Mouse (Mus musculus): ENCODE measurements at regions not wholly inside any gene's neighbourhood (a gene's known extent, or its start where the extent isn't known, plus 50 kb on each side); places are given as distances from the start of the nearest gene placed in this dataset.

GRCm38 (mm10) chr3:35242871-35243529 is 510.9 kb upstream of the Atp11b start:
- H3K9ac ChIP-seq = no peak overlapping the region
- WGBS = 78% methylated on average over 10 of the region's 10 CpGs
- no peak for ATAC-seq (ENCODE audit: low FRiP score, low read depth)
- peaks cover 7% of the 10 kb centered on the region; the same call in 1 of the 2 replicates for H3K4me1 ChIP-seq
- no peak overlapping the region for H3K4me2 ChIP-seq (replicated peaks)
- H3K27me3 ChIP-seq = no peaks in the 10 kb centered on the region
- H3K36me3 ChIP-seq = no peaks in the 10 kb centered on the region
- no peak overlapping the region for H3K27ac ChIP-seq
- no peak overlapping the region for H3K4me3 ChIP-seq
- H3K9me3 ChIP-seq = no peaks in the 10 kb centered on the region

GRCm38 (mm10) chr3:35245003-35245402 is 508.9 kb upstream of the Atp11b start:
- Histone ChIP-seq H3K27ac (no peak overlapping the region), H3K9ac (no peak overlapping the region), H3K36me3 (no peaks in the 10 kb centered on the region), H3K4me1 (peaks cover 14% of the 10 kb centered on the region), H3K4me3 (no peak overlapping the region), H3K27me3 (no peaks in the 10 kb centered on the region), H3K4me2 (replicated peaks) (0 out of 2 replicates have a peak overlapping the region, but pooled peaks have one; percentile 3), H3K9me3 (no peaks in the 10 kb centered on the region)
- 28% methylated on average over 8 of the region's 8 CpGs for WGBS
- no peak for ATAC-seq (ENCODE audit: low FRiP score, low read depth)

- no peaks in the 10 kb centered on the region for H3K9me3 ChIP-seq
Measured at GRCm38 (mm10) chr3:35245946-35246665, 507.8 kb upstream of the Atp11b start.

DNA sequence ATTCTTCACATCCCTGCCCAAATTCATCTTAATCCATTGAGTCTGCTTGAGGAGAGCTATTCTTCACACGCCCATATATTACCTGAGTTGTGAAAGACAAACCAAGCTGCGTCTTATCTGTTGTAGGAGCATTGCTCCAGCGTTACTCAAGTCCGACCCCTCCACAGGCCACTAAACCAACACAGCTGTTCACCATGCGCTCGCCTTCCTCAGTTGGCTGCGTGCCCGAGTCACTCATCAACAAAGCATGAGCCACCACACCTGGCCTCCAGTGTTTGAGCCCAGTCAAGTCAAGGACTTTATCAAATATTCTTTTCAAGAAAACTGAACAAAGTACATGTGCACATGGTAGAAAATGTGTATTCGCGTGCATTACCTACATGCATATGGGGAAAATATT is 504.7 kb upstream of the Atp11b start:
- H3K27ac ChIP-seq = no peak overlapping the region
- H3K9ac ChIP-seq = no peak overlapping the region
- 42% methylated on average over 10 of the region's 10 CpGs for WGBS
- H3K4me2 ChIP-seq (replicated peaks) = no peak overlapping the region
- peak; percentile 32; the same call in 1 of the 2 replicates for ATAC-seq (ENCODE audit: low FRiP score, low read depth)
- H3K27me3 ChIP-seq = no peaks in the 10 kb centered on the region
- no peak overlapping the region for H3K4me3 ChIP-seq
- no peaks in the 10 kb centered on the region for H3K9me3 ChIP-seq
- peaks cover 7% of the 10 kb centered on the region for H3K4me1 ChIP-seq
- H3K36me3 ChIP-seq = no peaks in the 10 kb centered on the region

More at GRCm38 (mm10) chr3:35245946-35246665, 507.8 kb upstream of the Atp11b start:
- H3K4me1 ChIP-seq = peaks cover 14% of the 10 kb centered on the region
- H3K27me3 ChIP-seq = no peaks in the 10 kb centered on the region
- no peaks in the 10 kb centered on the region for H3K36me3 ChIP-seq
- H3K4me3 ChIP-seq = no peak overlapping the region
- no peak overlapping the region for H3K27ac ChIP-seq
- 77% methylated on average over 10 of the region's 10 CpGs for WGBS
- no peak overlapping the region for H3K9ac ChIP-seq
- no peak for ATAC-seq (ENCODE audit: low FRiP score, low read depth)
- H3K4me2 ChIP-seq (replicated peaks) = no peak overlapping the region

GRCm38 (mm10) chr3:35250092-35250749 is 503.7 kb upstream of the Atp11b start:
- H3K4me1 ChIP-seq = peaks cover 7% of the 10 kb centered on the region
- 80% methylated on average over 14 of the region's 14 CpGs for WGBS
- no peak overlapping the region for H3K4me2 ChIP-seq (replicated peaks)
- no peak for ATAC-seq (ENCODE audit: low FRiP score, low read depth)
- no peaks in the 10 kb centered on the region for H3K9me3 ChIP-seq
- H3K9ac ChIP-seq = no peak overlapping the region
- no peak overlapping the region for H3K4me3 ChIP-seq
- no peaks in the 10 kb centered on the region for H3K27me3 ChIP-seq
- H3K36me3 ChIP-seq = no peaks in the 10 kb centered on the region
- H3K27ac ChIP-seq = no peak overlapping the region

- Histone ChIP-seq H3K27ac (no peak overlapping the region), H3K4me1 (peaks cover 5% of the 10 kb centered on the region), H3K36me3 (no peaks in the 10 kb centered on the region), H3K4me2 (replicated peaks) (no peak overlapping the region), H3K4me3 (no peak overlapping the region), H3K9me3 (no peaks in the 10 kb centered on the region), H3K9ac (no peak overlapping the region), H3K27me3 (no peaks in the 10 kb centered on the region)
- 46% methylated on average over 5 of the region's 5 CpGs for WGBS
- no peak for ATAC-seq (ENCODE audit: low FRiP score, low read depth)
Measured at GRCm38 (mm10) chr3:35253861-35254260, 500.0 kb upstream of the Atp11b start.

GRCm38 (mm10) chr3:35260936-35261335 is 493.0 kb upstream of the Atp11b start:
- Histone ChIP-seq H3K9ac (no peak overlapping the region), H3K4me3 (no peak overlapping the region), H3K27ac (no peak overlapping the region), H3K9me3 (no peaks in the 10 kb centered on the region), H3K4me2 (replicated peaks) (no peak overlapping the region), H3K27me3 (no peaks in the 10 kb centered on the region), H3K36me3 (no peaks in the 10 kb centered on the region), H3K4me1 (no peaks in the 10 kb centered on the region)
- no peak for ATAC-seq (ENCODE audit: low FRiP score, low read depth)
- 73% methylated on average over 6 of the region's 6 CpGs for WGBS

DNA sequence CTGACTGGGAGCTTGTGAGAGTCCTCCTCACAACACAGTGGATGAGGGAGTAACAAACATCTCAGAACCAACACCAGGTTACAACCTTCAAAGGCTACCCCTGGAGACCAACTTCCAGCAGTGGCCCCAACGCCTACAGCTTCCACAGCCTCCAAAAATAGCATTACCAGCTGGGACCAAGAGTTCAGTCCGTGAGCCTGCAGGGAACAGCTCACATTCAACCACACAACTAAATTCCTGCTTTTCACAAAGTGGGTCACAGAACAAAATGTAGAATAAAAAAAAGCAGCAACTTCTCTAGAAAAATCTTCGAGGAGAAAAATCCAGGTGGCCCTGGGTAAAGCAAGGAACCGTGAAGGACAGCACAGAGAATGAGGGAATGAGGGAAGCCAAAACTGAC is 485.0 kb upstream of the Atp11b start:
- peaks cover 19% of the 10 kb centered on the region for H3K4me1 ChIP-seq
- 57% methylated on average over 4 of the region's 4 CpGs for WGBS
- H3K4me2 ChIP-seq (replicated peaks) = no peak overlapping the region
- H3K27ac ChIP-seq = no peak overlapping the region
- no peak for ATAC-seq (ENCODE audit: low FRiP score, low read depth)
- no peak overlapping the region for H3K9ac ChIP-seq
- H3K9me3 ChIP-seq = no peaks in the 10 kb centered on the region
- no peaks in the 10 kb centered on the region for H3K36me3 ChIP-seq
- H3K4me3 ChIP-seq = no peak overlapping the region
- H3K27me3 ChIP-seq = no peaks in the 10 kb centered on the region

DNA sequence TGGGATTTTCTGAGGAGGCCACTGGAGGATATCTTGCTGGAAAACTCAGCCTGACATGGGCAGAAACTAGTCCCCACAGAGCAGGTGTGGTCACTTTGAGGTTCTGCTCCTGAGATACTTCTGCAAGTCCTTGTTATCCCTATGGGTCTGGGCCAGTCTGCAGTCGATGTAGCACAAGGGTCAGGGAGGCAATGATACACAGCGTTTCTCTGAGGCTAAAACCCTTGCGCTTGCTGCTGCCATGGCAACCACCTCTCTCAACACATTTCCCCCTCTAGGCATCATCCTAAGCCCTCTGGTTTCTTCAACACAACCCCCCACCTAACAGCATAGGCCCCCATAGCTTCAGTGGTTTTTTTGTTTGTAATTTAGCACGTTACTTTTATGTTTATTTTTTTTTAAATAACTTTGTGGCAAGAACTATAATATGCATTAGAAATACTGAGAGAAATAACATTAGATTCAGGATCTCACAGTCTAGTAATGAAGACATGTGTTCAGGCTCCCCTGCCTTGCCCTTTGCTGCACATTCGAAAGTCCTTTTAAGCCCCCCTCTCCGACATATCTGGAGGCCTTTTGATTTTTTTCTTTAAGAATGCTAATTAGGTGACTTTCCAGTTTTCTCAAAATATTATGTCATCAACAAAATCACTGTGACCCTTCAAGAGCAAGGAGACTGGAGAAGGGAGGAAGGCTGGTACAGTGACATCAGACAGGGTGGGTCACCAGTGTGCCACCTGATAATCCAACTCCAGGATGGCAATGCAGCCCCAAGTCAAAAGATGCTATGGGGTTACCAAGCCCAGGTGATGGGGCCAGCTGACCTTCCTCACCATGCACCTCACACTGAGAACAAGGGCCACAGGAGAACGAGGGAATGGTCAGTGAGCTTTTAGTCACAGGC is 483.7 kb upstream of the Atp11b start:
- 55% methylated on average over 7 of the region's 7 CpGs for WGBS
- no peak overlapping the region for H3K4me2 ChIP-seq (replicated peaks)
- no peaks in the 10 kb centered on the region for H3K36me3 ChIP-seq
- no peaks in the 10 kb centered on the region for H3K9me3 ChIP-seq
- no peak overlapping the region for H3K9ac ChIP-seq
- ATAC-seq (ENCODE audit: low FRiP score, low read depth) = no peak
- H3K27ac ChIP-seq = no peak overlapping the region
- H3K27me3 ChIP-seq = no peaks in the 10 kb centered on the region
- peaks cover 19% of the 10 kb centered on the region for H3K4me1 ChIP-seq
- H3K4me3 ChIP-seq = no peak overlapping the region

DNA sequence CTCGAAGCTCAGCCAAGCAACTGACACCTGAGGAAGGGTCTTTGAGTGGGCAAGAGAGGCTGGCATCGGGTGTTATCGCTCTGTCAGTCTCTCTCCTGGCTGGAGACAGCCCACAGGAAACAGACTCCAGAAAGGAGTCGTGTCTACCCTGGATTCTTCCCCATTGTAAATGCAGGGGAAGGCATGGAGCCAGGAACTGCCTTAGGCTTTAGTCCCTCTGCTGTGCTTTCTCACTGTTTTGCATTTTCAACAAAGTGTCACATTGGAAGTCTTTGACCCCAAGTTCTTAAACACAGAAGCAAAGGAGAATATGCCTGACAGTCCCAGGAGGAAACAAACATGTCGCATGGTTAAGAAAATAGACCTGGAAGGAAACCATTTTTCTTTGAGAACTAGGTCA is 480.4 kb upstream of the Atp11b start:
- 0 out of 2 replicates have a peak, but pooled peaks cover 4% of the 10 kb centered on the region for H3K9me3 ChIP-seq

DNA sequence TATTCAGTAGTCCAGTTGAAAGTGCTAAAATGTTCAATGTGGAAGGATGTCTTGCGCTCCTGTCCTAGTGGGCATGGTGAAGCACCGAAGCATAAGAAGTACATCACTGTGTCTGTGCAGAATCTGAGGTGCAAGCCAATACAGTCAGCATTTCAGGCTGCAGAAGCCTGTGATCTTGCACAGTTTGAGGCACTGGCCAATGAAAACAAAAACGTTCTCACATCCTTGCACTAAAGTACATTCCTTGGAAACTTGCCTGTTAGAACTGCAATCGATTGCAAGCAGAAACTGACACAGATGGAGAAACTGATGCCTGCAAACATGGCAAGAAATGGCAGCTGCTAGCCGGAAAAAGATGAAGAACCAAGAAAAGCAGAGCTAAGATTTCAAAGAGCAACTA is 472.9 kb upstream of the Atp11b start:
- ATAC-seq (ENCODE audit: low FRiP score, low read depth) = no peak
- H3K27ac ChIP-seq = no peak overlapping the region
- H3K9me3 ChIP-seq = 0 out of 2 replicates have a peak, but pooled peaks cover 4% of the 10 kb centered on the region
- H3K4me2 ChIP-seq (replicated peaks) = no peak overlapping the region
- H3K27me3 ChIP-seq = no peaks in the 10 kb centered on the region
- H3K4me1 ChIP-seq = no peaks in the 10 kb centered on the region
- 58% methylated on average over 5 of the region's 5 CpGs for WGBS
- no peak overlapping the region for H3K4me3 ChIP-seq
- H3K36me3 ChIP-seq = no peaks in the 10 kb centered on the region
- H3K9ac ChIP-seq = no peak overlapping the region

More for the DNA sequence above, 480.4 kb upstream of the Atp11b start:
- Histone ChIP-seq H3K4me2 (replicated peaks) (no peak overlapping the region), H3K4me3 (no peak overlapping the region), H3K27me3 (no peaks in the 10 kb centered on the region), H3K9ac (no peak overlapping the region), H3K4me1 (peaks cover 11% of the 10 kb centered on the region), H3K27ac (no peak overlapping the region), H3K36me3 (no peaks in the 10 kb centered on the region)
- WGBS = 57% methylated on average over 5 of the region's 5 CpGs
- ATAC-seq (ENCODE audit: low FRiP score, low read depth) = no peak
